Mouse (Mus musculus): ENCODE measurements around the gene Prdx2. TPM values are rescaled to one million over a fixed set of nuclear protein-coding genes. Genes with fewer than 3 reads are reported as not detected.

The Prdx2 gene
- polyA plus RNA-seq, 1 experiment = 351 TPM

- no peak overlapping the region for H3K27ac ChIP-seq (ENCODE audit: insufficient read depth, low read length)
- no peaks in the 10 kb centered on the region for H3K4me1 ChIP-seq (ENCODE audit: control insufficient read depth, insufficient read depth, low read length)
- DNase-seq = peak; percentile 69 to 82
- TF ChIP-seq POLR2A (IDR thresholded peaks at IDR 0.05; ENCODE audit: borderline replicate concordance, insufficient read depth, low read length) = no peak
- peak; percentile 82 for TF ChIP-seq CTCF (IDR thresholded peaks at IDR 0.05; ENCODE audit: borderline replicate concordance, insufficient read depth, low read depth, low read length)
- H3K4me3 ChIP-seq (replicated peaks; ENCODE audit: insufficient read depth, low read depth, low read length) = no peak overlapping the region
- H3K27me3 ChIP-seq (ENCODE audit: control insufficient read depth, insufficient read depth, low read length) = no peaks in the 10 kb centered on the region
- 33% methylated on average over 2 of the region's 2 CpGs for WGBS
Measured at GRCm38 (mm10) chr8:84956768-84957167, 12.6 kb upstream of the Prdx2 start.

GRCm38 (mm10) chr8:84959811-84960210, 9.6 kb upstream of the Prdx2 start:
- H3K27me3 ChIP-seq (ENCODE audit: control insufficient read depth, insufficient read depth, low read length) = no peaks in the 10 kb centered on the region
- WGBS = 81% methylated on average over 7 of the region's 7 CpGs
- H3K4me3 ChIP-seq (replicated peaks; ENCODE audit: insufficient read depth, low read depth, low read length) = no peak overlapping the region
- no peak overlapping the region for H3K27ac ChIP-seq (ENCODE audit: insufficient read depth, low read length)
- TF ChIP-seq CTCF (IDR thresholded peaks at IDR 0.05; ENCODE audit: borderline replicate concordance, insufficient read depth, low read depth, low read length) = no peak
- TF ChIP-seq POLR2A (IDR thresholded peaks at IDR 0.05; ENCODE audit: borderline replicate concordance, insufficient read depth, low read length) = no peak
- no peaks in the 10 kb centered on the region; the same call in 1 of the 2 replicates for H3K4me1 ChIP-seq (ENCODE audit: control insufficient read depth, insufficient read depth, low read length)
- DNase-seq = no peak

- TF ChIP-seq CTCF (IDR thresholded peaks at IDR 0.05; ENCODE audit: borderline replicate concordance, insufficient read depth, low read depth, low read length) (no peak), POLR2A (IDR thresholded peaks at IDR 0.05; ENCODE audit: borderline replicate concordance, insufficient read depth, low read length) (no peak)
- whole genome bisulfite sequencing = 84% methylated on average over 4 of the region's 4 CpGs
- H3K4me1 ChIP-seq (ENCODE audit: control insufficient read depth, insufficient read depth, low read length) = peaks cover 3% of the 10 kb centered on the region; the same call in 1 of the 2 replicates
- DNase-seq = no peak
- no peak overlapping the region for H3K4me3 ChIP-seq (replicated peaks; ENCODE audit: insufficient read depth, low read depth, low read length)
- no peak overlapping the region for H3K27ac ChIP-seq (ENCODE audit: insufficient read depth, low read length)
- H3K27me3 ChIP-seq (ENCODE audit: control insufficient read depth, insufficient read depth, low read length) = no peaks in the 10 kb centered on the region
Measured at GRCm38 (mm10) chr8:84963952-84964351, 5.4 kb upstream of the Prdx2 start.

- 0 out of 2 replicates have a peak, but pooled peaks have one; percentile 2 for TF ChIP-seq CTCF (IDR thresholded peaks at IDR 0.05; ENCODE audit: borderline replicate concordance, insufficient read depth, low read depth, low read length)
- peak; percentile 71; the same call in 1 of the 2 replicates for TF ChIP-seq POLR2A (IDR thresholded peaks at IDR 0.05; ENCODE audit: borderline replicate concordance, insufficient read depth, low read length)
- H3K27ac ChIP-seq (ENCODE audit: insufficient read depth, low read length) = peak overlapping the region; percentile 10; the same call in 1 of the 2 replicates
- peaks cover 5% of the 10 kb centered on the region; the same call in 1 of the 2 replicates for H3K4me1 ChIP-seq (ENCODE audit: control insufficient read depth, insufficient read depth, low read length)
- DNase-seq = peak; percentile 91 to 95
- H3K27me3 ChIP-seq (ENCODE audit: control insufficient read depth, insufficient read depth, low read length) = no peaks in the 10 kb centered on the region
- H3K4me3 ChIP-seq (replicated peaks; ENCODE audit: insufficient read depth, low read depth, low read length) = peak overlapping the region; percentile 73
- WGBS = under 1% methylated on average over 41 of the region's 41 CpGs
Measured at GRCm38 (mm10) chr8:84965731-84966291, 3.6 kb upstream of the Prdx2 start.

GRCm38 (mm10) chr8:84966603-84967002, 2.8 kb upstream of the Prdx2 start:
- no peak overlapping the region for H3K4me3 ChIP-seq (replicated peaks; ENCODE audit: insufficient read depth, low read depth, low read length)
- H3K27ac ChIP-seq (ENCODE audit: insufficient read depth, low read length) = no peak overlapping the region
- no peak for DNase-seq
- H3K4me1 ChIP-seq (ENCODE audit: control insufficient read depth, insufficient read depth, low read length) = peaks cover 5% of the 10 kb centered on the region; the same call in 1 of the 2 replicates
- TF ChIP-seq CTCF (IDR thresholded peaks at IDR 0.05; ENCODE audit: borderline replicate concordance, insufficient read depth, low read depth, low read length) (no peak), POLR2A (IDR thresholded peaks at IDR 0.05; ENCODE audit: borderline replicate concordance, insufficient read depth, low read length) (no peak)
- no peaks in the 10 kb centered on the region for H3K27me3 ChIP-seq (ENCODE audit: control insufficient read depth, insufficient read depth, low read length)
- WGBS = 75% methylated on average over 3 of the region's 3 CpGs

- Histone ChIP-seq H3K4me3 (replicated peaks; ENCODE audit: insufficient read depth, low read depth, low read length) (no peak overlapping the region), H3K27ac (ENCODE audit: insufficient read depth, low read length) (no peak overlapping the region), H3K4me1 (ENCODE audit: control insufficient read depth, insufficient read depth, low read length) (peaks cover 5% of the 10 kb centered on the region; the same call in 1 of the 2 replicates), H3K27me3 (ENCODE audit: control insufficient read depth, insufficient read depth, low read length) (no peaks in the 10 kb centered on the region)
- DNase-seq = no peak
- TF ChIP-seq POLR2A (IDR thresholded peaks at IDR 0.05; ENCODE audit: borderline replicate concordance, insufficient read depth, low read length) = no peak
- TF ChIP-seq CTCF (IDR thresholded peaks at IDR 0.05; ENCODE audit: borderline replicate concordance, insufficient read depth, low read depth, low read length) = no peak
- 90% methylated on average over 13 of the region's 13 CpGs for WGBS
Measured at GRCm38 (mm10) chr8:84967532-84968304, 1.7 kb upstream of the Prdx2 start.

GRCm38 (mm10) chr8:84968650-84969049, 737 bp upstream of the Prdx2 start:
- WGBS = 42% methylated on average over 2 of the region's 2 CpGs
- H3K4me1 ChIP-seq (ENCODE audit: control insufficient read depth, insufficient read depth, low read length) = peaks cover 5% of the 10 kb centered on the region; the same call in 1 of the 2 replicates
- H3K4me3 ChIP-seq (replicated peaks; ENCODE audit: insufficient read depth, low read depth, low read length) = no peak overlapping the region
- no peaks in the 10 kb centered on the region for H3K27me3 ChIP-seq (ENCODE audit: control insufficient read depth, insufficient read depth, low read length)
- TF ChIP-seq CTCF (IDR thresholded peaks at IDR 0.05; ENCODE audit: borderline replicate concordance, insufficient read depth, low read depth, low read length) = no peak
- no peak for TF ChIP-seq POLR2A (IDR thresholded peaks at IDR 0.05; ENCODE audit: borderline replicate concordance, insufficient read depth, low read length)
- no peak overlapping the region; the same call in 1 of the 2 replicates for H3K27ac ChIP-seq (ENCODE audit: insufficient read depth, low read length)
- no peak for DNase-seq
